Mouse (Mus musculus): Measurements from ENCODE around the gene Taf4. TPM values are rescaled to one million over a fixed set of nuclear protein-coding genes. Genes with fewer than 3 reads are reported as not detected.

The Taf4 gene
- polyA plus RNA-seq, 1 experiment from 2014 or later, result 2.9 TPM

GRCm38 (mm10) chr2:179979836-179980235 lies 3.4 kb upstream of the Taf4 start:
- H3K9me3 ChIP-seq, result no peaks in the 10 kb centered on the region
- peaks cover 24% of the 10 kb centered on the region for H3K4me1 ChIP-seq
- H3K27me3 ChIP-seq, result no peaks in the 10 kb centered on the region
- peak; percentile 57 for ATAC-seq (ENCODE audit: insufficient number of reproducible peaks, low FRiP score, low TSS enrichment, low read depth)
- H3K27ac ChIP-seq, result peak overlapping the region; percentile 51
- H3K36me3 ChIP-seq, result no peaks in the 10 kb centered on the region
- no peak overlapping the region for H3K4me3 ChIP-seq
- no peak overlapping the region for H3K9ac ChIP-seq
- no peak overlapping the region for H3K4me2 ChIP-seq
- WGBS, result 28% methylated on average over 8 of the region's 8 CpGs

DNA sequence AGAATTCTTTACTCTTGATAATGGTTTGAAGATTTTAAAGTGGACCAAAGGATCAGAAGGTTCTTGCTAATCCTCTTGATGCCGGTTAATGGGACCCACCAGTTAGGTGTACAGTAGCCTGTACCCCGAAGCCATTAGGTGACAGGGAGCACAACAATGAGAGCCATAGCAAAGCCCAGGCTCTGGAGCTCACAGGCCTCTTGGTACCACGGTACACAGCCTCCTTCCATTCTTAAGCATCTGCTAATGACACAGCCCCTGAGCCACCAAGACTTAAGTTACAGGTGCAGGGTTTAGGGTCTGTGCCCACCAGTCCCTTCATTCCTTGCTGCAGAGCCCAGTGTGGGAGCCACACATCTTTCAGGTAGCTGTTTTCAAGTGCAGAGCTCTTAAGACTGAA lies 1.8 kb upstream of the Taf4 start:
- Histone ChIP-seq H3K36me3 (no peaks in the 10 kb centered on the region), H3K9ac (no peak overlapping the region), H3K27me3 (no peaks in the 10 kb centered on the region), H3K4me1 (peaks cover 37% of the 10 kb centered on the region), H3K4me2 (no peak overlapping the region), H3K9me3 (no peaks in the 10 kb centered on the region), H3K4me3 (no peak overlapping the region), H3K27ac (no peak overlapping the region)
- no peak for ATAC-seq (ENCODE audit: insufficient number of reproducible peaks, low FRiP score, low TSS enrichment, low read depth)
- 77% methylated on average over 3 of the region's 3 CpGs for WGBS

GRCm38 (mm10) chr2:179977344-179978025 lies 1.0 kb upstream of the Taf4 start:
- Histone ChIP-seq H3K36me3 (no peaks in the 10 kb centered on the region), H3K27ac (peak overlapping the region; percentile 98), H3K4me1 (peaks cover 39% of the 10 kb centered on the region), H3K9ac (peak overlapping the region; percentile 92; the same call in 1 of the 2 replicates), H3K27me3 (no peaks in the 10 kb centered on the region), H3K9me3 (no peaks in the 10 kb centered on the region), H3K4me2 (peak overlapping the region; percentile 50), H3K4me3 (peak overlapping the region; percentile 81)
- no peak for ATAC-seq (ENCODE audit: insufficient number of reproducible peaks, low FRiP score, low TSS enrichment, low read depth)
- 6% methylated on average over 10 of the region's 10 CpGs for WGBS

GRCm38 (mm10) chr2:179976295-179976627 lies 185 bp downstream of the Taf4 start:
- WGBS, result under 1% methylated on average over 42 of the region's 54 CpGs

GRCm38 (mm10) chr2:179975851-179976250 lies 595 bp downstream of the Taf4 start:
- peak overlapping the region; percentile 75 for H3K9ac ChIP-seq
- no peaks in the 10 kb centered on the region for H3K9me3 ChIP-seq
- H3K4me2 ChIP-seq, result peak overlapping the region; percentile 95
- H3K4me1 ChIP-seq, result peaks cover 39% of the 10 kb centered on the region
- 0% methylated on average over 9 of the region's 82 CpGs for WGBS
- no peak overlapping the region for H3K27ac ChIP-seq
- ATAC-seq (ENCODE audit: insufficient number of reproducible peaks, low FRiP score, low TSS enrichment, low read depth), result no peak
- H3K27me3 ChIP-seq, result no peaks in the 10 kb centered on the region
- H3K4me3 ChIP-seq, result peak overlapping the region; percentile 81
- H3K36me3 ChIP-seq, result no peaks in the 10 kb centered on the region

More at GRCm38 (mm10) chr2:179976295-179976627, 185 bp downstream of the Taf4 start:
- Histone ChIP-seq H3K36me3 (no peaks in the 10 kb centered on the region), H3K9me3 (no peaks in the 10 kb centered on the region), H3K27ac (peak overlapping the region; percentile 98), H3K4me2 (peak overlapping the region; percentile 50), H3K4me1 (peaks cover 39% of the 10 kb centered on the region), H3K27me3 (no peaks in the 10 kb centered on the region), H3K9ac (peak overlapping the region; percentile 75), H3K4me3 (peak overlapping the region; percentile 81)
- no peak; the same call in 1 of the 2 replicates for ATAC-seq (ENCODE audit: insufficient number of reproducible peaks, low FRiP score, low TSS enrichment, low read depth)

GRCm38 (mm10) chr2:179974651-179975471 lies 1.6 kb downstream of the Taf4 start:
- Histone ChIP-seq H3K36me3 (no peaks in the 10 kb centered on the region), H3K4me2 (peak overlapping the region; percentile 95), H3K4me1 (peaks cover 35% of the 10 kb centered on the region), H3K9ac (peak overlapping the region; percentile 37), H3K27ac (no peak overlapping the region), H3K9me3 (no peaks in the 10 kb centered on the region), H3K27me3 (no peaks in the 10 kb centered on the region), H3K4me3 (peak overlapping the region; percentile 81)
- ATAC-seq (ENCODE audit: insufficient number of reproducible peaks, low FRiP score, low TSS enrichment, low read depth), result no peak
- WGBS, result 5% methylated on average over 45 of the region's 45 CpGs

DNA sequence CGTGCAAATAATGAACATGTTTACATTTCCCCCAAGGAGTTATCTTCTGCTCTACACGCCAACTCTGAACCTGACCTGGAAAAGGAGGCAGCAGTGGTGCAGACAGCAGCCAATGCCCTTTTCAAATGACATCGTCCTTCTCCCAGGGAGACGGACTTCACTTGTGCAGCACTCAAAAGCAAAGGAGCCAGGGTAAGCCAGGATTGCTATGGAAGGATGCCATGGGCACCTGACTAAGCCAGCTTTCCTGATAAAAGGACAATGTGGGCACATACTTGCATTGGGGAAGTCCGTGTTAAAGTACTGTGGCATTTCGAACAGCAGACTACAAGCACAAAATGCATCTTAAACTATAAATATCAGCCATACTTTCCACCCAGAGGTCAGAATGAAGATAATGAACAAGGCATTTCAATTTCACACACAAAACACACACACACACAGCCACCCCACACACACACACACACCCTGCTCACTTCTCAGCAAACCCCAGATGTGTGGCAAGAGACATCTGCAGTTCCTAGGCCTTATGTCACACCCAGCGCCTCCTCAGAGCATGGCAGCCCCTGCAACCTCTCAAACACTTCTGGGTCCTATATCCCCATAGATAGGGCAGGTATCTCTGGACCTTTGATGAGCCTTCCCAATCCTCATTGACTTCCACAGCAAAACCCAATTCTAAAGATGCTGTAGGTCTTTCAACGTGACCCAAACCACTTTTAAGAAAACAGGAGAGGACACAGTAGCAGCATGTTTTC lies 2.4 kb downstream of the Taf4 start:
- H3K27ac ChIP-seq, result no peak overlapping the region
- H3K4me3 ChIP-seq, result peak overlapping the region; percentile 81
- no peaks in the 10 kb centered on the region for H3K36me3 ChIP-seq
- 43% methylated on average over 8 of the region's 8 CpGs for WGBS
- no peaks in the 10 kb centered on the region for H3K27me3 ChIP-seq
- peak overlapping the region; percentile 95 for H3K4me2 ChIP-seq
- no peaks in the 10 kb centered on the region for H3K9me3 ChIP-seq
- H3K9ac ChIP-seq, result no peak overlapping the region
- peaks cover 33% of the 10 kb centered on the region for H3K4me1 ChIP-seq
- ATAC-seq (ENCODE audit: insufficient number of reproducible peaks, low FRiP score, low TSS enrichment, low read depth), result no peak

DNA sequence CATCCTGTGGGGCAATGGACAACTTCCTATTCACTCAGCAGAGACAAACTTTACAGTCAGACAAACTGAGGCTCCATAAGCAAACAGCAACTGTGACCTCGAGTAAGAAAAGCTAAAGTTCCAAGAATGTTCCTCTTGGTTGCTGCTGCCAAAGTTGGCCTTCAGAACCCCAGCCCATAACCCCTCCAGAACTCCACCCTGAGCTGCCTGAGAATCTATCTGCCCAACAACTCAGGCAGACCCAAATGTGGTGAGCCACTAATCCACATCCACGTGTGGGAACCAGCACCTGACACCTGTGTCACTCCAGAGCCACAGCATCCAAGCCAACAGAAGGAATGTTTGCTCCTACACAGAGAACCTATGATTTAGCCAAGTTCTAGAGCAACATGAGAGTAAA lies 4.0 kb downstream of the Taf4 start:
- H3K27ac ChIP-seq, result no peak overlapping the region
- 47% methylated on average over 2 of the region's 2 CpGs for WGBS
- no peak overlapping the region for H3K4me2 ChIP-seq
- peaks cover 29% of the 10 kb centered on the region for H3K4me1 ChIP-seq
- no peak overlapping the region for H3K9ac ChIP-seq
- H3K4me3 ChIP-seq, result no peak overlapping the region
- H3K27me3 ChIP-seq, result no peaks in the 10 kb centered on the region
- no peaks in the 10 kb centered on the region for H3K9me3 ChIP-seq
- ATAC-seq (ENCODE audit: insufficient number of reproducible peaks, low FRiP score, low TSS enrichment, low read depth), result no peak
- H3K36me3 ChIP-seq, result no peaks in the 10 kb centered on the region

DNA sequence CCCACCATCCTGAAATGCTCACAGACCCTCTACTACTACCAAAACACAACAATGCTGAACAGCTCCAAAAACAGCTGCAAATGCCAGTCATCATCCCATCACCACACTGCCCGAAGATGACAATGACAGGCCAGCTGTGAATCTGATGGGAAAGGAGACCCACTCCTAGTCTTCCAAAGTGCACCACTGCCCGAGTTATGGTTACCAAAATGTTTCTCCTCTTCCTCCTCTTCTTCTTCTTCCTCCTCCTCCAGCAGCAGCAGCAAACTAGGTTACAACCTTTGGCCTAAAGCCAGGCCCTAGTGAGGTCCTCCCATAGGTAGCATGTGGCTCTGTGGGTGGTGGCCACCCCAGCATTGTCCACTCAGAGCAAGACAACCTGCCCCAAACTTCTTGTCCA lies 4.6 kb downstream of the Taf4 start:
- no peak overlapping the region for H3K4me3 ChIP-seq
- no peak overlapping the region for H3K27ac ChIP-seq
- 77% methylated on average over 2 of the region's 2 CpGs for WGBS
- no peaks in the 10 kb centered on the region for H3K36me3 ChIP-seq
- H3K27me3 ChIP-seq, result no peaks in the 10 kb centered on the region
- H3K9ac ChIP-seq, result no peak overlapping the region
- ATAC-seq (ENCODE audit: insufficient number of reproducible peaks, low FRiP score, low TSS enrichment, low read depth), result no peak
- no peaks in the 10 kb centered on the region for H3K9me3 ChIP-seq
- H3K4me1 ChIP-seq, result peaks cover 31% of the 10 kb centered on the region
- no peak overlapping the region for H3K4me2 ChIP-seq

- Histone ChIP-seq H3K4me1 (peaks cover 26% of the 10 kb centered on the region), H3K4me3 (no peak overlapping the region), H3K4me2 (no peak overlapping the region), H3K9ac (no peak overlapping the region), H3K36me3 (no peaks in the 10 kb centered on the region), H3K27ac (no peak overlapping the region), H3K27me3 (no peaks in the 10 kb centered on the region), H3K9me3 (no peaks in the 10 kb centered on the region)
- no peak for ATAC-seq (ENCODE audit: insufficient number of reproducible peaks, low FRiP score, low TSS enrichment, low read depth)
- WGBS, result 86% methylated on average over 3 of the region's 3 CpGs
Observed at GRCm38 (mm10) chr2:179969137-179969536, 7.3 kb downstream of the Taf4 start.

DNA sequence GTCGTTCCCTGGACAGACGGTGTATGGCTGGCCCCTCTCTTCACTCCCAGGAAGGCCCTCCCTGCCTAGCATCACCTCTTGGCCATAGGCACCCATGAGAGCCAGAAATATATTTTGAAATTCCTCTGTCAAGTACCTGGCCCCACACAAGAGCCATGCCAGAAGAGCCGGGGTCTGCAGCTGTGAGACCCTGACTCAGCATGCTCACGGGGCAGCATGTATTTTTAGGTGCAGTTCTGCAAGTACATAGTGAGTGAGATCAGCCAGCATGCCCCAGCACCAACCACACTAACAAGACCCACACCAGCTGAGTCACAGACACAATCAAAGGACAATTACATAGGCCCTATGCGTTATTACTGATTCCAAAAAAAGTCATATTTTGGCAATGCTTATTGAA lies 8.8 kb downstream of the Taf4 start:
- Histone ChIP-seq H3K27ac (no peak overlapping the region), H3K4me1 (peaks cover 16% of the 10 kb centered on the region), H3K4me3 (no peak overlapping the region), H3K36me3 (no peaks in the 10 kb centered on the region), H3K9me3 (no peaks in the 10 kb centered on the region), H3K9ac (no peak overlapping the region), H3K27me3 (no peaks in the 10 kb centered on the region), H3K4me2 (no peak overlapping the region)
- 70% methylated on average over 5 of the region's 5 CpGs for WGBS
- ATAC-seq (ENCODE audit: insufficient number of reproducible peaks, low FRiP score, low TSS enrichment, low read depth), result no peak

GRCm38 (mm10) chr2:179961420-179961819 lies 15.0 kb downstream of the Taf4 start:
- Histone ChIP-seq H3K9me3 (no peaks in the 10 kb centered on the region), H3K4me2 (no peak overlapping the region), H3K9ac (no peak overlapping the region)

More at GRCm38 (mm10) chr2:179961420-179961819, 15.0 kb downstream of the Taf4 start:
- H3K27me3 ChIP-seq, result no peaks in the 10 kb centered on the region
- peaks cover 15% of the 10 kb centered on the region for H3K4me1 ChIP-seq
- no peak for ATAC-seq (ENCODE audit: insufficient number of reproducible peaks, low FRiP score, low TSS enrichment, low read depth)
- 85% methylated on average over 4 of the region's 4 CpGs for WGBS
- H3K27ac ChIP-seq, result no peak overlapping the region
- no peaks in the 10 kb centered on the region for H3K36me3 ChIP-seq
- H3K4me3 ChIP-seq, result no peak overlapping the region
